Mouse (Mus musculus) myocyte (in vitro differentiated cells): ENCODE results near the gene Fbxo45. TPM values are rescaled to one million over a fixed set of nuclear protein-coding genes. Genes with fewer than 3 reads are reported as not detected.

ENCODE experiments used
- H3K27me3 ChIP-seq: one replicate; pipeline ENCODE4 v1.6.1; 2011; ENCODE audit not compliant: control insufficient read depth, insufficient read depth, insufficient read length
- H3K36me3 ChIP-seq: one replicate; pipeline ENCODE4 v1.6.1; 2011; ENCODE audit not compliant: control insufficient read depth, insufficient read depth
- H3K4me2 ChIP-seq: one replicate; pipeline ENCODE4 v1.6.1; 2011; ENCODE audit warnings: low read depth, control low read depth
- H3K4me3 ChIP-seq: one replicate; pipeline ENCODE4 v1.5.1; 2011; ENCODE audit warnings: mild to moderate bottlenecking, control low read depth, moderate library complexity
- H3K79me2 ChIP-seq: one replicate; pipeline ENCODE4 v1.6.1; 2011; ENCODE audit not compliant: control insufficient read depth, insufficient read depth
- H3ac ChIP-seq: one replicate; pipeline ENCODE4 v1.6.1; 2011; ENCODE audit not compliant: control insufficient read depth, insufficient read length
- CEBPB ChIP-seq: IDR thresholded peaks from 2 replicates; pipeline ENCODE4 v1.6.1; 2011; ENCODE audit warnings: mild to moderate bottlenecking, moderate library complexity; ENCODE audit not compliant: poor library complexity, insufficient read depth, severe bottlenecking
- E2F4 ChIP-seq: IDR thresholded peaks from one replicate; pipeline ENCODE4 v1.6.1; 2011; ENCODE audit warnings: mild to moderate bottlenecking, control low read depth, moderate library complexity; ENCODE audit not compliant: insufficient read depth
- MAX ChIP-seq: IDR thresholded peaks from one replicate; pipeline ENCODE4 v1.6.1; 2011; ENCODE audit warnings: low read depth, mild to moderate bottlenecking, control low read depth
- MYOG ChIP-seq, 3 experiments: IDR thresholded peaks; one replicate each; pipeline ENCODE4 v1.6.1; 2011; ENCODE audit warnings: control low read depth in 2 of 3, low read depth in 2 of 3, mild to moderate bottlenecking in 2 of 3; ENCODE audit not compliant: insufficient read length in 2 of 3, control insufficient read depth in 1 of 3, insufficient read depth in 1 of 3
- POLR2AphosphoS2 ChIP-seq: IDR thresholded peaks from one replicate; pipeline ENCODE4 v1.6.1; 2011; ENCODE audit warnings: low read depth, control low read depth; ENCODE audit not compliant: insufficient read length
- REST ChIP-seq: IDR thresholded peaks from one replicate; pipeline ENCODE4 v1.6.1; 2011; ENCODE audit warnings: mild to moderate bottlenecking, control low read depth, moderate library complexity; ENCODE audit not compliant: insufficient read depth, insufficient read length
- TCF12 ChIP-seq: IDR thresholded peaks from one replicate; pipeline ENCODE4 v1.6.1; 2011; ENCODE audit warnings: mild to moderate bottlenecking, control low read depth; ENCODE audit not compliant: poor library complexity, insufficient read depth, severe bottlenecking
- TCF3 ChIP-seq: IDR thresholded peaks from one replicate; pipeline ENCODE4 v1.6.1; 2011; ENCODE audit warnings: low read depth, control low read depth; ENCODE audit not compliant: insufficient read length
- polyA plus RNA-seq: library from polyadenylated mRNA; unstranded; fragments of >200 nt; fragmentation: generic; extraction: Trizol; gene quantifications from one replicate; pipeline ENCODE4 v1.2.1, GENCODE M21; 2012; ENCODE audit warnings: missing spikeins

Gene Fbxo45
- polyA plus RNA-seq, 1 experiment, result 3.9 TPM

GRCm38 (mm10) chr16:32189109-32189508 is 57.8 kb downstream of the Fbxo45 start:
- Histone ChIP-seq H3K4me2 (peak overlapping the region; percentile 10), H3K36me3 (no peaks in the 10 kb centered on the region), H3ac (no peak overlapping the region), H3K27me3 (peaks cover 8% of the 10 kb centered on the region), H3K79me2 (no peaks in the 10 kb centered on the region), H3K4me3 (no peak overlapping the region)
- no peak for TF ChIP-seq MAX
- TF ChIP-seq POLR2AphosphoS2, result no peak
- TF ChIP-seq MYOG (IDR thresholded peaks at IDR 0.05; ENCODE audit: control insufficient read depth in 1 of 3, insufficient read depth in 1 of 3, insufficient read length in 2 of 3, low read depth in 2 of 3), result no peak

DNA sequence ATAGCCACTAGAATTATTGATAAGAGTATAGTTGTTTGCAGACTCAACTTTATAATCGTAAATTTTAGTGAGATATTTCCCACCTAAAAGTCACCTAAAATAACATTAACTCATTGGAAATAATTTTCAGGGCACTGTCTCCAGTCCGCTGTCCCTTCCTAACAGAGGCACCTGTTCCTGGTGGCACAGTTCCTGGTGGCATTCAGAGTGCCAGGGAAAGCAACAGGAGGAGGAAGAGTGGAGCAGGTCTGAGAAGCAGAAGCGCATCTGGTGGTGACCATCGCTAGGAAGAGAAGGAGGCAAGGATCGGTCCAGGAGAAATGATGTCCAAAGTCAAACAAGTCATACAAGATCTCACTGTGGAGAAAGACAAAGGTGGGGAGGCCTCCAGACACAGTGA is 60.9 kb downstream of the Fbxo45 start:
- TF ChIP-seq CEBPB, result no peak
- no peak for TF ChIP-seq TCF3
- TF ChIP-seq MYOG (IDR thresholded peaks at IDR 0.05; ENCODE audit: control insufficient read depth in 1 of 3, insufficient read depth in 1 of 3, insufficient read length in 2 of 3, low read depth in 2 of 3), result no peak
- no peak for TF ChIP-seq REST
- no peak for TF ChIP-seq E2F4
- TF ChIP-seq POLR2AphosphoS2, result no peak
- no peak for TF ChIP-seq TCF12
- no peaks in the 10 kb centered on the region for H3K27me3 ChIP-seq
- H3K4me3 ChIP-seq, result no peak overlapping the region
- H3ac ChIP-seq, result no peak overlapping the region
- no peak overlapping the region for H3K4me2 ChIP-seq
- H3K36me3 ChIP-seq, result no peaks in the 10 kb centered on the region
- H3K79me2 ChIP-seq, result no peaks in the 10 kb centered on the region

Other genes with a start within 250 kb of the Fbxo45 start
- 8.0 TPM for gene Senp5, start 243.9 kb downstream of the Fbxo45 start, polyA plus RNA-seq
- 10.9 TPM for gene Pak2, start 167.8 kb downstream of the Fbxo45 start, polyA plus RNA-seq
- gene Pigx, start 147.4 kb downstream of the Fbxo45 start, polyA plus RNA-seq, result 19.4 TPM
- gene Cep19, start 147.4 kb downstream of the Fbxo45 start, polyA plus RNA-seq, result 6.6 TPM
- not detected for gene Nrros, start 81.6 kb downstream of the Fbxo45 start, polyA plus RNA-seq
- gene Bex6, start 67.3 kb downstream of the Fbxo45 start, polyA plus RNA-seq, result not detected
- gene Wdr53, start 69 bp upstream of the Fbxo45 start, polyA plus RNA-seq, result 6.9 TPM
- gene Smco1, start 24.3 kb upstream of the Fbxo45 start, polyA plus RNA-seq, result not detected
- 4.5 TPM for gene Rnf168, start 30.3 kb upstream of the Fbxo45 start, polyA plus RNA-seq
- 11.9 TPM for gene Ubxn7, start 85.1 kb upstream of the Fbxo45 start, polyA plus RNA-seq
- 0.04 TPM for gene Tm4sf19, start 153.3 kb upstream of the Fbxo45 start, polyA plus RNA-seq
- gene Tctex1d2, start 172.5 kb upstream of the Fbxo45 start, polyA plus RNA-seq, result 12.7 TPM
- gene Pcyt1a, start 183.8 kb upstream of the Fbxo45 start, polyA plus RNA-seq, result 23.8 TPM
- 0.28 TPM for gene Slc51a, start 240.7 kb upstream of the Fbxo45 start, polyA plus RNA-seq
- gene Zdhhc19, start 249.1 kb upstream of the Fbxo45 start, polyA plus RNA-seq, result not detected